Mouse (Mus musculus): Measurements from ENCODE around the gene Ubash3b. TPM values are rescaled to one million over a fixed set of nuclear protein-coding genes. Genes with fewer than 3 reads are reported as not detected.

Gene Ubash3b
- polyA plus RNA-seq, 1 experiment from 2014 or later = 5.7 TPM

DNA sequence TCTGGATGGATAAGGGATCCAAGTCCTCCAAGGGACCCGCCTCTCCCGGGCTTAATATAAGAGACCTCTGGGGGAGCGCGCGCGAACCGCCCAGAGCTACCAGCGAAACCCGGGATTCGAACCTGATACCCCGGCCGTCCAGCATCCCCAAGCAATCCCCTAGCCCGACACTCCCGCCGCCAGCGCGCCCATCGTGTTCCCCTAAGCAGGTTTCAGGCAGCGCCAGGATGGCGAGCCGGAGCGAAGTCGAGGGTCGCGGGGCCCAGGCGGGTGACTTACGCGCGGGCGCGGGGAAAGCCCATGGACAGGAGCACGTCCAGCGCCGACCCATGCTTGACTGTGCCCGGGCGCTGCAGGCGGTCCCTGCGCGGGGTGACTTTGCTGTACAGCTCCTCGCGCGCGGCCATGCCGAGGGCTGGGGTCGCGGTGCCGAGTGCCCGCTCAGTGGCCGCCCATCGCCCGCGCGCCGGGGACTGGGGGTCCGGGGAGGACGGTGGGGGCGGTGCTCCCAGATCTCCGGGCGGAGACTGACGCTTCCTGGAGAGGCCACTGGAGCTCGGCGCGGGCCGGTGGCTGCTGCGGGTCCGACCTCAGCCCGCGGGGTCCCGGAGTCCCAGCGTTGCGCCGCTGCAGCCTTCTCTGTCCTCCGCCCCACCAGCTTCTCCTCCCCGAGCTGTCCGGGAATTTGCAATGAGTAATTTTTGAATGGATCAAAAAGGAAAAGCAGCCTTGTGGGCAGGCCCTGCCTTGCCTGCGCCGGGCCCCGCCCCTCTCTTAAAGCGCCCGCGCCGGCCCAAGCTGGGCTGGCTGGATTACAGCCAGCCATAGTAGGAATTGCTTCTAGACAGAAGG lies 4.3 kb downstream of the Ubash3b start:
- Histone ChIP-seq H3K9me3 (replicated peaks; ENCODE audit: control insufficient read depth, low read length) (no peaks in the 10 kb centered on the region), H3K27me3 (ENCODE audit: control insufficient read depth, insufficient read depth, low read length) (no peaks in the 10 kb centered on the region), H3K27ac (ENCODE audit: low read length) (peak overlapping the region; percentile 86), H3K4me2 (ENCODE audit: low read depth, low read length) (peak overlapping the region; percentile 92), H3K4me1 (ENCODE audit: control insufficient read depth, insufficient read depth, low read length) (peaks cover 20% of the 10 kb centered on the region), H3K36me3 (ENCODE audit: control insufficient read depth, insufficient read depth) (no peaks in the 10 kb centered on the region), H3K9ac (ENCODE audit: low read length) (peak overlapping the region; percentile 88), H3K4me3 (ENCODE audit: low read length) (peak overlapping the region; percentile 87)
- ATAC-seq (replicated peaks; ENCODE audit: extremely low read depth, insufficient read depth, low FRiP score) = peak; percentile 86
- under 1% methylated on average over 81 of the region's 82 CpGs for WGBS

DNA sequence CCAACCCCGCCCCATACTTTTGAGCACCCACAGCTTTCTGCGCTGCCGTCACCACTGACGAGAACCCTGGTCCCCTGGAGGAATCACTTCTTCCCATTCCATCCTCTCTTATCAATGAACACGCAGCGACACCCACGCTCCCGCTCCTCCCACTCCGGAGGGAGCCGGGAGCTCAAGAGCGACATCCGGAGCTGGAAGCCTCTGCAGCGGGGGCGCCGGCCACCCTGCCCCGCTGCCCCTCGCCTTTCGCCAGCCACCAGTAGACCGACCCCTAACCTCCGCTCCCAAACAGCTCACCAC lies 4.8 kb downstream of the Ubash3b start:
- H3K4me1 ChIP-seq (ENCODE audit: control insufficient read depth, insufficient read depth, low read length) = peaks cover 22% of the 10 kb centered on the region
- no peaks in the 10 kb centered on the region for H3K27me3 ChIP-seq (ENCODE audit: control insufficient read depth, insufficient read depth, low read length)
- under 1% methylated on average over 20 of the region's 20 CpGs for WGBS
- H3K4me2 ChIP-seq (ENCODE audit: low read depth, low read length) = peak overlapping the region; percentile 92
- peak overlapping the region; percentile 88 for H3K9ac ChIP-seq (ENCODE audit: low read length)
- peak; percentile 43 for ATAC-seq (replicated peaks; ENCODE audit: extremely low read depth, insufficient read depth, low FRiP score)
- H3K36me3 ChIP-seq (ENCODE audit: control insufficient read depth, insufficient read depth) = no peaks in the 10 kb centered on the region
- H3K4me3 ChIP-seq (ENCODE audit: low read length) = peak overlapping the region; percentile 87
- H3K27ac ChIP-seq (ENCODE audit: low read length) = no peak overlapping the region
- no peaks in the 10 kb centered on the region for H3K9me3 ChIP-seq (replicated peaks; ENCODE audit: control insufficient read depth, low read length)

DNA sequence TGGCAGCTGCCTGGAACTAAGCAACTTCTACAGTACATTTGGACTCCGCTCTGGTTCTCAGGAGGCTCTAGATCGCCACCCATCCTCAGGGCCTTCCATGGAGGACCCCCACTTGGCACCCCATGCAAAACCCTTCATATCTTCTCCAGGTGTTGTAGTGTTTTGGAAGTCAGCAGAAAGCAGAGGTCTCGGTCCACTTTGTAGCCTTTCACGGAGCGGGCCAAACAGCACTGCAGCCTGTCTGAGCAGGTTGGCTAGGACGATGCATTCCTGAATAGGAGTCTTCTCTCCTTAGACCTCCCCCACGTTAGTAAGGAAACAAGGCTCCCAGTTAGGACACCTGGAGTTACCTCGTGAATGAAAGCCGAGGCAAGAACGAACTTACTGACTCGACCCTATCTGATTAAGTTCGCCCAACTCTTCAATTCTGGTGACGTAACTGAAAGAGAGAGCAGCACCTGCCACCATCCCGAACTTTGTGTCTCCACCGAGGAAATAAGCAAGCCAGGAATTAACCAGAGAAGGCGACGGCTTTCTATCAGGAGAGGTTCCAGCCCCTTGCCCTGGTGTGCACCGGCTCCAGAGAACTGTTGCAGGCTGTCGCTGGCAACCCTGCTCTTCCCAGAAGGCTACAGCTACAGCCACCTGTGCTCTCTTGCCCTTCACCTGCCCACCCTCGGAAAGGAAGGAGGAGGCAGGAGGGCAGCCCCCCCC lies 5.3 kb downstream of the Ubash3b start:
- Histone ChIP-seq H3K27me3 (ENCODE audit: control insufficient read depth, insufficient read depth, low read length) (no peaks in the 10 kb centered on the region), H3K9ac (ENCODE audit: low read length) (peak overlapping the region; percentile 88), H3K4me2 (ENCODE audit: low read depth, low read length) (peak overlapping the region; percentile 92), H3K4me1 (ENCODE audit: control insufficient read depth, insufficient read depth, low read length) (peaks cover 24% of the 10 kb centered on the region), H3K27ac (ENCODE audit: low read length) (no peak overlapping the region), H3K9me3 (replicated peaks; ENCODE audit: control insufficient read depth, low read length) (no peaks in the 10 kb centered on the region), H3K36me3 (ENCODE audit: control insufficient read depth, insufficient read depth) (no peaks in the 10 kb centered on the region), H3K4me3 (ENCODE audit: low read length) (peak overlapping the region; percentile 87)
- 31% methylated on average over 20 of the region's 20 CpGs for WGBS
- ATAC-seq (replicated peaks; ENCODE audit: extremely low read depth, insufficient read depth, low FRiP score) = no peak

DNA sequence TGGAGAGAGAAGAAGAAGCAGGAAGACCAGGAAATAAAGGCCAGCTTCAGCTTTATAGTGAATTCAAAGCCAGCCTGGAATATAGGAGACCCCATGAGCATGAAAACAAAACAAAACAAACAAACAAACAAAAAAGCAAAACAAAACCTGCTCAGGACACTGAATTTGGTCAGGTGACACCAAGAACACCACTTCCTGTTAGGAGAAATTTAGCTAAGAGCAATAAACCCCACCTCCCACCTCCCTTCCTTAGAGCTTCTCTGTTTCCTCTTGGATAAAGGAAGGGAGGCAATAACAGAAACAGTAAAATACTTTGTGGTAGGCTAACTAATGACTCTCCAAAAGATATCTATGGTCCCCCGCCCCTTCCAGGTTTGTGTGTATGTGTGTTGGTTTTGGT lies 7.5 kb downstream of the Ubash3b start:
- H3K4me1 ChIP-seq (ENCODE audit: control insufficient read depth, insufficient read depth, low read length) = peaks cover 29% of the 10 kb centered on the region
- no peak overlapping the region for H3K4me2 ChIP-seq (ENCODE audit: low read depth, low read length)
- no peaks in the 10 kb centered on the region for H3K27me3 ChIP-seq (ENCODE audit: control insufficient read depth, insufficient read depth, low read length)
- no peaks in the 10 kb centered on the region for H3K9me3 ChIP-seq (replicated peaks; ENCODE audit: control insufficient read depth, low read length)
- 86% methylated on average over 1 of the region's 1 CpGs for WGBS
- H3K9ac ChIP-seq (ENCODE audit: low read length) = no peak overlapping the region
- no peak for ATAC-seq (replicated peaks; ENCODE audit: extremely low read depth, insufficient read depth, low FRiP score)
- no peak overlapping the region for H3K4me3 ChIP-seq (ENCODE audit: low read length)
- no peak overlapping the region for H3K27ac ChIP-seq (ENCODE audit: low read length)
- H3K36me3 ChIP-seq (ENCODE audit: control insufficient read depth, insufficient read depth) = no peaks in the 10 kb centered on the region

DNA sequence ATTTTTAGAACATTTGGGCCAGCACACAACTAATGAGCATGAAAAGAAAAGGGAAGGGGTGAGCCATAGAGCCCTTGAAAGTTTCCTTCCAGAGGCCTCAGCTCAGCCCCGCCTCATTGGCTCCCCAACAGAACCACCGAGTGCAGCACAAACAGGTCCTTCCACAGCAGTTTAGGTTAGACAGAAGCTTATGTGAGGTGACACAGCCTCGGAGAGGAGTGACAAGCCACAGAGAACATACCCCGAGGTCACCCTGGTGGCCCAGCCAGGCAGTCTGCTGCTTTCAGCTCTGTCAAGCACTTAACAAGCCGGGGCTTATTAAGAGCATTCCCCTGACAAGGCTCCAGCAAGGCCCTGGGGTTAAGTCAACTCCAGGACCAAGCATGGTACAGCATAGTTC lies 8.4 kb downstream of the Ubash3b start:
- Histone ChIP-seq H3K27me3 (ENCODE audit: control insufficient read depth, insufficient read depth, low read length) (no peaks in the 10 kb centered on the region), H3K4me1 (ENCODE audit: control insufficient read depth, insufficient read depth, low read length) (peaks cover 26% of the 10 kb centered on the region), H3K36me3 (ENCODE audit: control insufficient read depth, insufficient read depth) (no peaks in the 10 kb centered on the region), H3K4me3 (ENCODE audit: low read length) (no peak overlapping the region), H3K27ac (ENCODE audit: low read length) (peak overlapping the region; percentile 57), H3K9ac (ENCODE audit: low read length) (0 out of 2 replicates have a peak overlapping the region, but pooled peaks have one; percentile 6), H3K4me2 (ENCODE audit: low read depth, low read length) (no peak overlapping the region), H3K9me3 (replicated peaks; ENCODE audit: control insufficient read depth, low read length) (no peaks in the 10 kb centered on the region)
- 19% methylated on average over 5 of the region's 5 CpGs for WGBS
- ATAC-seq (replicated peaks; ENCODE audit: extremely low read depth, insufficient read depth, low FRiP score) = no peak; the same call in 1 of the 2 replicates

DNA sequence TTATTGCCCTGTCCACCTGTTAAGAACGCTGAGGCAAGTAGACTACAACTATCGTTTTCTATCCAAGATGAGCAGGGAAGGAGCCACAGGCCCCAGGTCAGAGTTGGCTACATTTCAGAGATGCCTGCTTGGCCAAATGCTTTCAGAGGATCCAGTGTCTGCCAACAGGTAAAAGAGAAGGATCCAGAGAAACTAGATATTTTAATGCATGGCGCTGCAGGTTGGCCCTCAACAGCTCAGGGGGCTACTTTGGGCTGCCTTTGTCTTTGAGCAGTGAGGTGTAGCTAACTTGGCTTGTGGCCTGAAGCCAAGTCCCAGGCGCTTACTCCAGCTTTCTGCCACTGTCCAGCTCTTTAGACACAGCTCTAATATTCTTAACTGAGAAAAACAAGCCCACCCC lies 10.0 kb downstream of the Ubash3b start:
- Histone ChIP-seq H3K36me3 (ENCODE audit: control insufficient read depth, insufficient read depth) (no peaks in the 10 kb centered on the region), H3K9me3 (replicated peaks; ENCODE audit: control insufficient read depth, low read length) (no peaks in the 10 kb centered on the region), H3K27me3 (ENCODE audit: control insufficient read depth, insufficient read depth, low read length) (no peaks in the 10 kb centered on the region), H3K9ac (ENCODE audit: low read length) (no peak overlapping the region), H3K4me1 (ENCODE audit: control insufficient read depth, insufficient read depth, low read length) (peaks cover 27% of the 10 kb centered on the region), H3K4me2 (ENCODE audit: low read depth, low read length) (no peak overlapping the region), H3K4me3 (ENCODE audit: low read length) (no peak overlapping the region), H3K27ac (ENCODE audit: low read length) (no peak overlapping the region)
- WGBS = 75% methylated on average over 4 of the region's 4 CpGs
- ATAC-seq (replicated peaks; ENCODE audit: extremely low read depth, insufficient read depth, low FRiP score) = no peak

DNA sequence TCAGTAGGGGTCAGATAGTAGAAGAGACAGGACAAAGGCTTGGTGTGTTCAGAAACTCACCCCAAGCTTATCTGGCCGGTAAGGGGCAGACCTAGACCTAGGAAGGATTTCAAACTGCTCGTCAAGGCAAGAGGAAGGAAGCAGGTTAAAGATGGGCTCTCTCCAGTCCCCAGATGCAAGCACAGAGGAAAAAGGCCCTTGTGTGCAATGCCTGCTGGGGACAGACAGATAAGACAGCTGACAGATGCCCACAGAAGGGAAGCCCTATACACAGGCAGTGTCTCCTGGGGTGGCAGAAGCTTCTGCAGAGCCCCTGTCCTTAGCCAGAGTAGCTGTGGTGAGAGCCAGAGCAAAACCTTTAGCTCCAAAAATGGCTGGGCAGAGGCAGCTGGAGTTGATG lies 11.6 kb downstream of the Ubash3b start:
- no peak overlapping the region for H3K9ac ChIP-seq (ENCODE audit: low read length)

DNA sequence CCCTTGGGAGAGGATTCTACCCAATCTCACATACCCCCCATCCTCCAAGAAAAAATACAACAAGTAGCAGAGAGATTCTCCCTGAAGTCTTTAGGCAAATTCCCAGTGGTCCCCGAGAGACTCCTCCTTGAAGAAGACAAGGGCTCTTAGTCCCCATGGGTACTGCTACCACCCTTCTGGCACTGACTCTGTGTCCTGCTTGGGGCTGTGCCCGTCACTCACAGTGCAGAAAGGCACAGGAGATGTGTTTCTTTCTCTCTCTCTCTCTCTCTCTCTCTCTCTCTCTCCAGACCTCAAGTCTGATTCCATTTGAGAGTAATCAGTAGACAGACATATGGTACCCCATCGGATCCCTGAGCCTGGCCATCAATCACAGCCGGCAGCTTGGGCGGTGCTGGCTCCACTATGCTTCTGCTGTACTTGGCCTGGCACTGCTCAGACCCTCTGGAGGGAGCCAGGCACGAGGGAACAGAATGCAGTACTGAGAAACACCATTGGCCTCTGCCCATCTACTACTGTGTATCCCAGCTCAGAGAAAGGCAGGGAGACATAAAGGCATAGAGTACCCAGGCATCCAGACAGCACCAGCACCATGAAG lies 12.3 kb downstream of the Ubash3b start:
- Histone ChIP-seq H3K9ac (ENCODE audit: low read length) (no peak overlapping the region), H3K4me3 (ENCODE audit: low read length) (no peak overlapping the region), H3K27ac (ENCODE audit: low read length) (no peak overlapping the region), H3K4me1 (ENCODE audit: control insufficient read depth, insufficient read depth, low read length) (peaks cover 23% of the 10 kb centered on the region), H3K36me3 (ENCODE audit: control insufficient read depth, insufficient read depth) (no peaks in the 10 kb centered on the region), H3K4me2 (ENCODE audit: low read depth, low read length) (no peak overlapping the region), H3K9me3 (replicated peaks; ENCODE audit: control insufficient read depth, low read length) (no peaks in the 10 kb centered on the region), H3K27me3 (ENCODE audit: control insufficient read depth, insufficient read depth, low read length) (no peaks in the 10 kb centered on the region)
- 72% methylated on average over 6 of the region's 6 CpGs for WGBS
- no peak for ATAC-seq (replicated peaks; ENCODE audit: extremely low read depth, insufficient read depth, low FRiP score)

More for the DNA sequence above, 11.6 kb downstream of the Ubash3b start:
- Histone ChIP-seq H3K4me2 (ENCODE audit: low read depth, low read length) (no peak overlapping the region), H3K9me3 (replicated peaks; ENCODE audit: control insufficient read depth, low read length) (no peaks in the 10 kb centered on the region), H3K4me1 (ENCODE audit: control insufficient read depth, insufficient read depth, low read length) (peaks cover 23% of the 10 kb centered on the region), H3K4me3 (ENCODE audit: low read length) (no peak overlapping the region), H3K36me3 (ENCODE audit: control insufficient read depth, insufficient read depth) (no peaks in the 10 kb centered on the region), H3K27me3 (ENCODE audit: control insufficient read depth, insufficient read depth, low read length) (no peaks in the 10 kb centered on the region), H3K27ac (ENCODE audit: low read length) (no peak overlapping the region)
- WGBS = 41% methylated on average over 2 of the region's 2 CpGs
- ATAC-seq (replicated peaks; ENCODE audit: extremely low read depth, insufficient read depth, low FRiP score) = no peak

DNA sequence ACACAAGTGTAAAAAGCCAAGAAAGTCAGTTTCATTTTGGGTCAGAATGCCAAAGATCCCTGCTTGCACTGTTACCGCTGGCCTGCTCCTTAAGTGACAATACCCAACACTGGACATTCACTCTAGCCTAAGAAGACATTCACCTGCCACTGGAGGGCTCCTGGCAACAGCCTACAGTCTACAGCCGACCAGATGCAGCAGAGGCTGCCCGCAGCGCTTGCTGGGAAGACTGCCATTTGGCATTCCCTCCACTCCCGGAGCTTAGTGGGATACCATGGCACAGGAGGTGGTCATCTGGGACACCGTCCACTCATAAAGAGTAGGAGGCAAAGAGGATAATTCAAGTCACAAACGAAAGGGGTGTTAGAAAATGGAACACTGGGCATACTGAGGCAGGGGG lies 12.9 kb downstream of the Ubash3b start:
- Histone ChIP-seq H3K9ac (ENCODE audit: low read length) (no peak overlapping the region), H3K4me3 (ENCODE audit: low read length) (no peak overlapping the region), H3K27ac (ENCODE audit: low read length) (no peak overlapping the region), H3K27me3 (ENCODE audit: control insufficient read depth, insufficient read depth, low read length) (no peaks in the 10 kb centered on the region), H3K4me2 (ENCODE audit: low read depth, low read length) (no peak overlapping the region), H3K4me1 (ENCODE audit: control insufficient read depth, insufficient read depth, low read length) (peaks cover 23% of the 10 kb centered on the region), H3K9me3 (replicated peaks; ENCODE audit: control insufficient read depth, low read length) (no peaks in the 10 kb centered on the region), H3K36me3 (ENCODE audit: control insufficient read depth, insufficient read depth) (no peaks in the 10 kb centered on the region)
- WGBS = 83% methylated on average over 7 of the region's 7 CpGs
- no peak for ATAC-seq (replicated peaks; ENCODE audit: extremely low read depth, insufficient read depth, low FRiP score)
